Mouse (Mus musculus): ENCODE data around the gene Ccr3. TPM values are rescaled to one million over a fixed set of nuclear protein-coding genes. Genes with fewer than 3 reads are reported as not detected.
"Not testable (repeated sequence)": the region's sequence is repeated elsewhere in the genome, so short reads cannot be mapped to it uniquely, and the experiment has no call there.

The Ccr3 gene
- total RNA-seq, 2 experiments from 2014 or later, result not detected

GRCm38 (mm10) chr9:124038158-124038582 lies 16.4 kb downstream of the Ccr3 start:
- intact Hi-C loops (cut with DNase I), result no loop called here
- no peak for DNase-seq (ENCODE audit: low spot score in 2 of 2)

GRCm38 (mm10) chr9:124038949-124039348 lies 17.2 kb downstream of the Ccr3 start:
- intact Hi-C loops (cut with DNase I), result no loop called here
- DNase-seq (ENCODE audit: low spot score in 2 of 2), result no peak

DNA sequence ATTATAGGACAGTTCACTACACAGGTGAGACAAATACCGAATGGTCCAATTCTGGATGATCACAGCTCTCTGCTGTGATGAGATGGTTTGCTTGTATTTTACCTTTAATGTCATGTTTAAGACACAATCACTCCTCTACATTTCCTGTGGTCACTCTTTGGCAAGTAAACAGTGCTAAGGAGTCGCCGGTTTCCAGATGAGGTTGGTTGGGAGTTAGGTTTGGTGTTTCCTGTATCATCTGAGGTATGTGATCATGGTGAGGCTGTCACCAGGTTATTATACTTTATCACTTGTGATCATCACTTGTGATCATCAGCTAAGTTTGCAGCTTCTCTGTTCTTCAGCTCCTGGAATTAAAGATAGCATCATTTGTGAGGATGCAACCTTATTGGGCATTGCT lies 19.2 kb downstream of the Ccr3 start:
- intact Hi-C loops (cut with DNase I), result no loop called here

GRCm38 (mm10) chr9:124053532-124053931 lies 31.8 kb downstream of the Ccr3 start:
- DNase-seq (ENCODE audit: low spot score in 2 of 2), result no peak
- intact Hi-C loops (cut with DNase I), result no loop called here

More for the DNA sequence above, 19.2 kb downstream of the Ccr3 start:
- no peak for DNase-seq (ENCODE audit: low spot score in 2 of 2)

DNA sequence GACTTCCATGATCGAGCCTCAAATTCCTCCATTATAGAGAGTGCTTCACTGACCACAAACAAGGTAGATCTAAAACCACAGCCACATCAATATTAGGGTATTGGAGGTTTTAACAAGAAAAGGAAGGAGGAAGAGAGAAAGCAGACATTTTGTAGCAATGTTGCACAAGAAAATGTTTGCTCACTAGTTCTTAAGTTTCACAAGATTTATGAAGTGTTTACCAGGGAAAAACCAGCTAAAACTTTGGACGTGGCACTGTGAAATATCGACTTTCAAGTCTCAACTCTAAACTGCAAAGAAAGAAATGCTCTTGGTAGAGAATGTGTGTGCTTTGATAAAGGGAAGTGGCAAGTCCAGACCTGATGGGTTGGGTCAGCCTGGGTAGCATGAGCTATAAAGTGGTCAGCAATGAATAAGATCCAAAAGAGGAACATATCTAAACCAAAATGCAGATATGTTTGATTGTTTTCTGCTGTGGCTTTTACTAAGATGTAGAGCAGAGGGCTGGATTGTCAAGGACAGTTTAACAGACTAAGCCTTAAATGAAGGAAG lies 34.5 kb downstream of the Ccr3 start:
- no peak for DNase-seq (ENCODE audit: low spot score in 2 of 2)
- intact Hi-C loops (cut with DNase I), result no loop called here

GRCm38 (mm10) chr9:124059660-124060352 lies 38.0 kb downstream of the Ccr3 start:
- no peak for DNase-seq (ENCODE audit: low spot score in 2 of 2)
- intact Hi-C loops (cut with DNase I), result no loop called here

DNA sequence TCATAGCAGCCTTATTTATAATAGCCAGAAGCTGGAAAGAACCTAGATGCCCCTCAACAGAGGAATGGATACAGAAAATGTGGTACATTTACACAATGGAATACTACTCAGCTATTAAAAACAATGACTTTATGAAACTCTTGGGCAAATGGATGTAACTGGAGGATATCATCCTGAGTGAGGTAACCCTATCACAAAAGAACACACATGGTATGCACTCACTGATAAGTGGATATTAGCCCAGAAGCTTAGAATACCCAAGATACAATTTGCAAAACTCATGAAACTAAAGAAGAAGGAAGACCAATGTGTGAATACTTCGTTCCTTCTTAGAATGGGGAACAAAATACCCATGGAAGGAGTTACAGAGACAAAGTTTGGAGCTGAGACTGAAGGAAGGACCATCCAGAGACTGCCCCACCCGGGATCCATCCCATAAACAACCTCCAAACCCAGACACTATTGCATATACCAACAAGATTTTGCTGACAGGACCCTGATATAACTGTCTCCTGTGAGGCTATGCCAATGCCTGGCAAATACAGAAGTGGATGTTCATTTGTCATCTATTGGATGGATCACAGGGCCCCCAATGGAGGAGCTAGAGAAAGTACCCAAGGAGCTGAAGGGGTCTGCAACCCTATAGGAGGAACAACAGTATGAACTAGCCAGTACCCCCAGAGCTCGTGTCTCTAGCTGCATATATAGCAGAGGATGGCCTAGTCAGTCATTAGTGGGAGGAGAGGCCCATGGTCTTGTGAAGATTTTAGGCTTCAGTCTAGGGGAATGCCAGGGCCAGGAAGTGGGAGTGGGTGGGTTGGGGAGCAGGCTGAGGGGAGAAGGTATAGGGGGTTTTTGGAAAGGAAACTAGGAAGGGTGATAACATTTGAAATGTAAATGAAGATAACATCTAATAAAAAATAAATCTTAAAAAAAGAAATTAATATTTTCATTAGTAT lies 40.0 kb downstream of the Ccr3 start:
- intact Hi-C loops (cut with DNase I); DNase-seq (ENCODE audit: low spot score in 2 of 2): not testable (repeated sequence)

DNA sequence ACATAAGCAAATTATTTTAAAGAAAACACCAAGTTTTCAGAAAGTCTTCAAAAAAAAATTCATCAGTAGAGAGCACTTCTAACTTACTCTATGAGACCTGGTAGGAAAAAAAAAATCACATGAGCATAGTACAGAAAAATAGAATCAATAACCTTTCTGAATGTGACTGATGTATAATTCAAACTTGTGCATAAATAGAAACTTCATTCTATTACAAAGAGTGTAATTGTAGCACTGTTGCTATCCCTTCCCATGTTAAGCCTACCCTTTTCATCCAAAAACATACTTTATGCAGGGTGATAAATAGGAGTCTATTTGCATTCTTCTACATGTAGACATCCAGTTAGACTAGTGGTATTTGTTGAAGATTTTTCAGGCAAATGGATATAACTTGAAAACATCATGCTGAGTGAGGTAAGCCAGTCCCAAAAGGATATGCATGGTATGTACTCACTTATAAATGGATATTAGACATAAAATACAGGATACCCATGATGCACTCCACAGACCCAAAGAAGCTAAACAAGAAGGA lies 44.9 kb downstream of the Ccr3 start:
- intact Hi-C loops (cut with DNase I), result no loop called here
- DNase-seq (ENCODE audit: low spot score in 2 of 2), result no peak

DNA sequence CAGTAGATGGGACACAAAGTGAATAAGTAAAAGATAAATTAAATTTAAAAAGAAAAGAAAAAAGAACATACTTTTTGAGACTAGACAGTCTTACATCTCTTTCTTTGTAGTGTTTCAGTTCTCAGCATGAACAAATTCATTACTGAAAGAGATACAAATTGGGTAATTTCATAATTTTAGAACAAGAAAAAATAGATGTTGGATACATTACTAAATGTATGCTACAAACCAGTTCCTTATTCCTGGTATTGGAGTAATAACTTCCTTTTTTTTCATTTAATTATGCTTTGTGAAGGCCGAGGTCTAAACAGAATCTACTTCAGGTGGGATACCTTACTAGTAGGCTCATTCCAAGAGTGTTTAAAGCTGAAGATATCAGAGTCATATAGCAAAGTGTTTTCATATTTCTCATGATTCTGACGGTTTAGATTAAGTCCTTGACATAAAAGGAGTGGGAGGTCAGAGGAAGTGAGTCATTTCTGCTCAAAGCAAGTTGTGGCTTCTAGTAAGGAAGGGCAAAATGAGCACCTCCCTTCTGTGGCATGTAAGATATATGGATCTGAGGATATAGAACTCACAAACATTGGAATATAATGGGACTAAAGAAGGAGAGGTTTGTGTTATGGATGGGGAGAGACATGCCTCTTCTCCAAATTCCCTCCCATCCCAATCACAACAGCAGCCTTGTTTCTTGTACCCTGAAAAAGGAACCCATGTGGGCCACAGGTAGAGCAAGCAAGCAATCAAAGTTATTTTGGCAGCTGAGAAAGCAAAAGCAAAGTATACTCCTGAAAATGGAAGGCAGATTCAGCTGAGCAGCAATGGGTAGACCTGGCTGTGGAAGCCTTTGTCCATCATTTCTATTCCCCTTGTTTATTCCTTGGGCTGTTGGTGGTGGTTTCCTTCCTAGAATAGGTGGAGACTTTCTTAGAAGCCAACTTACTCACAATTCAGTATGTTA lies 46.6 kb downstream of the Ccr3 start:
- intact Hi-C loops (cut with DNase I), result no loop called here
- DNase-seq (ENCODE audit: low spot score in 2 of 2), result no peak

- intact Hi-C loops (cut with DNase I), result no loop called here
- DNase-seq (ENCODE audit: low spot score in 2 of 2), result peak in 1 of 2 experiments; percentile 4
Measured at GRCm38 (mm10) chr9:124071506-124071905, 49.7 kb downstream of the Ccr3 start.

DNA sequence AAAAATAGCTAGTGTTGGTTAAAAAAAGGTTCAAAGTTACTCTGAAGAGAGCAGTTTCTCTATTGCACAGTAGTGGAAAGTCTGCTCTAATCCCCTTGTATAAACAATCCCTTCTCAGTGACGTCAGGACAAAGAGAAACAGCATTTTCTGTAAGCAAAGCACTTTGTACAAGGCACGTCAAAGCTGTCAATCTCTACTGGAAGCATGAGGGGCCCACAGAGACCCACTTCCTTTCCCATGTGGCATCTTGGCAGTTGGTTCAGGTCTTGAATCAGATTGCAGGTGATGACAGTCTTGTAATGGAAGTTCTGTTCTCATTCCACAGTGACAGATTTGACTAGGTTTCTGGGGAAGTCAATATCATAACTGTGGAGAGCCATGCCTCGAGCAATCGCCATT lies 58.0 kb downstream of the Ccr3 start:
- intact Hi-C loops (cut with DNase I), result no loop called here
- DNase-seq (ENCODE audit: low spot score in 2 of 2), result no peak

DNA sequence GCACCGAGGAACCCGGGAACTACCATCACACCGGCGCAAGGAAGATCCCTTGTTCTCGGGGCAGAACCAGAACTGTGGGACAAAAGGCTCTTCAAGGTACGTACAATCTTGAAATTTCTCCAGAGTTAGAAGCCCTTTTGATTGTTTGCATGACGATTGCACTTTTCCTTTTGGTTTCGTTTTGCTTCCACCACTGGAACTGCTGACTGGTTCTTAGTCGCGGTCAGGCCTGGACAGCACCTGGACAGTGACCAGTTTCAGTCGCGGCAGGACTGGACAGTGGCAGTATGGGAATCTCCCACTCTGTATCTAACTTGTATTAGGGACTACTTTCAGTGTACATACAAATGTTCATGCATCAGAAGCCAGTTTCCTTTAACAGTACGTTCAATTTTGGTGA lies 58.7 kb downstream of the Ccr3 start:
- intact Hi-C loops (cut with DNase I); DNase-seq (ENCODE audit: low spot score in 2 of 2): not testable (repeated sequence)

Other genes with a start within 250 kb of the Ccr3 start
- gene Cxcr6, start 215.5 kb upstream of the Ccr3 start, total RNA-seq (2021), result not detected
- gene Fyco1, start 170.1 kb upstream of the Ccr3 start, total RNA-seq (2021), result 10 to 100 TPM; 22.0 to 26.8 TPM
- not detected for gene Xcr1, start 159.9 kb upstream of the Ccr3 start, total RNA-seq (2021)
- gene Ccr1, start 53.3 kb upstream of the Ccr3 start, total RNA-seq (2021), result 1 to 10 TPM in 1 of 2 experiments, under 1 TPM in 1; 0.57 to 1.1 TPM
- gene Ccr1l1, start 43.6 kb upstream of the Ccr3 start, total RNA-seq (2021), result not detected
- gene Ccr2, start 80.0 kb downstream of the Ccr3 start, total RNA-seq (2021), result under 1 TPM; 0.14 to 0.21 TPM
- gene Ccr5, start 99.6 kb downstream of the Ccr3 start, total RNA-seq (2021), result 1 to 10 TPM; 7.5 to 9.1 TPM